Mouse (Mus musculus) limb, embryonic 13.5 days (tissue): ENCODE data around the gene Agt. TPM values are rescaled to one million over a fixed set of nuclear protein-coding genes. Genes with fewer than 3 reads are reported as not detected.

ENCODE experiments used
- ATAC-seq: fragments of 200-750 bp; cut with Nextera tagmentation; 2 replicates; pipeline ENCODE4 v1.8.0; 2017; ENCODE audit warnings: low read depth, moderate number of reproducible peaks, moderate TSS enrichment; ENCODE audit not compliant: low FRiP score
- H3K27ac ChIP-seq: fragments of 300-500 bp; sonication (generic); 2 replicates; pipeline ENCODE4 v1.5.1; 2015; ENCODE audit warnings: inconsistent platforms, mild to moderate bottlenecking, moderate library complexity
- H3K27me3 ChIP-seq: fragments of 300-500 bp; sonication (generic); 2 replicates; pipeline ENCODE4 v1.6.1; 2015; ENCODE audit warnings: mild to moderate bottlenecking, inconsistent platforms
- H3K36me3 ChIP-seq: fragments of 300-500 bp; sonication (generic); 2 replicates; pipeline ENCODE4 v1.6.1; 2015; ENCODE audit warnings: inconsistent platforms, mild to moderate bottlenecking, moderate library complexity
- H3K4me1 ChIP-seq: fragments of 300-500 bp; sonication (generic); 2 replicates; pipeline ENCODE4 v1.6.1; 2015; ENCODE audit warnings: inconsistent platforms
- H3K4me2 ChIP-seq: fragments of 300-500 bp; sonication (generic); replicated peaks from 2 replicates; pipeline ENCODE4 v1.6.1; 2015; ENCODE audit warnings: inconsistent platforms, mild to moderate bottlenecking, moderate library complexity
- H3K4me3 ChIP-seq: fragments of 300-500 bp; sonication (generic); 2 replicates; pipeline ENCODE4 v1.5.1; 2015; ENCODE audit warnings: moderate library complexity, mild to moderate bottlenecking, inconsistent platforms
- H3K9ac ChIP-seq: fragments of 300-500 bp; sonication (generic); 2 replicates; pipeline ENCODE4 v1.6.1; 2015; ENCODE audit warnings: mild to moderate bottlenecking, inconsistent platforms
- H3K9me3 ChIP-seq: fragments of 300-500 bp; sonication (generic); 2 replicates; pipeline ENCODE4 v1.6.1; 2016; ENCODE audit warnings: inconsistent platforms
- WGBS: fragments of 180-500 bp; shearing (Covaris S2); methylation state at CpG from one replicate; pipeline ENCODE4 v1.1.7; 2015; 5-methylcytosine and 5-hydroxymethylcytosine counted together
- polyA plus RNA-seq: library from polyadenylated mRNA; unstranded; fragments of >200 nt; fragmentation: Nextera tagmentation; extraction: Ambion mirVana; gene quantifications from 2 replicates; pipeline ENCODE4 v1.2.1, GENCODE M21; 2015

The Agt gene
- polyA plus RNA-seq, 1 experiment from 2014 or later = 0.48 TPM

DNA sequence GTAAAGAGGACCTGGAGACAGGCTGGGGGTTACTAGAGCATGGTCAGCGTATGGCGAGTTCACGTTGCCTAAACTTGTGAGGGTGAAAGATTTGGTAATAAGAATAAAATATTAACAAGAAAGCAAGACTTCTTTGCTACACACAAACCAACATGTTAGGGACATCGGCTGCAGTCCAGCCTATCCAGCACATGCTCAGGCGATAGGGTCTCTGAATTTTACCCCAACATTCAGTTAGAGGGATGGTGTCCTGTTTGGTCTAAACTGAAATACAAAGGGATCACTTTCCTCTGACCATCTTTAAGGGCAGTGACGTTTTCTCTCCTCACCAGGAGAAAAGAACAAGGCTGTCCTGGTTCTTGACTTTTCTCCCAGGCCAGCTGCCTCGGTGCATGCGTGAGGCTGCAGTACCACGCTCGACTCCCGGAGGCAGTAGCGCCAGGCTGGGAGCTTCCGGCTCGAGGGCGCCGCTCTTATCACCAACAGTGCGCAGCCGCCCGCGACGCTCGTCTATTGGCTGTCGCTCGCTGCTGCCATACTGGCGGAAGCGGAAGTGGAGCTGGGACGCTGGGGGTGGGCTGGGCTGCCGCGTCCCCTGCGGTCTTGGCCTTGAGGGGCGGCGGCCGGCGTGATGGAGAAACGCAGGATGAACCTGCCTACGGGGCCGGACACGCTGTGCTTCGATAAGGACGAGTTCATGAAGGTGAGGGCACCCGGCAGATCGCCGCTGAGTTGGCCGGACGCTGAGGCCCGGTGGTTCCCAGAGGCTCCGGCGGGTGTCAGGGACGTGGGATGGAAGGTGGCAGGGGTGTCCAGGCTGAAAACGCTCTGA lies 49.0 kb downstream of the Agt start, which contains the start of gene Cog2:
Gene Cog2, plus strand, starts transcription at position 519 of the 832 bp plus-strand sequence.
- ATAC-seq = peak; percentile 99
- H3K36me3 ChIP-seq = peaks cover 16% of the 10 kb centered on the region
- H3K27ac ChIP-seq = no peak within 1 kb of the TSS
- H3K9me3 ChIP-seq = no peaks in the 10 kb centered on the region
- WGBS = 10% methylated on average over 50 of the region's 50 CpGs
- peak within 1 kb of the TSS; percentile 80 for H3K4me2 ChIP-seq
- no peaks in the 10 kb centered on the region for H3K27me3 ChIP-seq
- H3K9ac ChIP-seq = peak within 1 kb of the TSS; percentile 88
- peak within 1 kb of the TSS; percentile 93 for H3K4me3 ChIP-seq
- peaks cover 11% of the 10 kb centered on the region for H3K4me1 ChIP-seq

- Histone ChIP-seq H3K4me1 (peaks cover 10% of the 10 kb centered on the region), H3K27ac (no peak overlapping the region), H3K36me3 (no peaks in the 10 kb centered on the region), H3K4me3 (no peak overlapping the region), H3K4me2 (no peak overlapping the region), H3K27me3 (no peaks in the 10 kb centered on the region), H3K9me3 (no peaks in the 10 kb centered on the region), H3K9ac (no peak overlapping the region)
- no peak for ATAC-seq
- 68% methylated on average over 6 of the region's 6 CpGs for WGBS
Observed at GRCm38 (mm10) chr8:124517142-124517541, 52.4 kb downstream of the Agt start.

GRCm38 (mm10) chr8:124516525-124516924 lies 53.0 kb downstream of the Agt start:
- no peak overlapping the region for H3K9ac ChIP-seq
- H3K27ac ChIP-seq = no peak overlapping the region
- ATAC-seq = no peak
- no peaks in the 10 kb centered on the region for H3K9me3 ChIP-seq
- H3K4me3 ChIP-seq = no peak overlapping the region
- no peaks in the 10 kb centered on the region for H3K36me3 ChIP-seq
- peaks cover 4% of the 10 kb centered on the region for H3K4me1 ChIP-seq
- H3K27me3 ChIP-seq = no peaks in the 10 kb centered on the region
- no peak overlapping the region for H3K4me2 ChIP-seq
- 79% methylated on average over 6 of the region's 6 CpGs for WGBS

- H3K4me1 ChIP-seq = no peaks in the 10 kb centered on the region
- no peak overlapping the region for H3K4me2 ChIP-seq
- no peaks in the 10 kb centered on the region for H3K27me3 ChIP-seq
- H3K27ac ChIP-seq = no peak overlapping the region
- no peaks in the 10 kb centered on the region for H3K9me3 ChIP-seq
- ATAC-seq = no peak
- no peak overlapping the region for H3K4me3 ChIP-seq
- H3K36me3 ChIP-seq = no peaks in the 10 kb centered on the region
- 64% methylated on average over 3 of the region's 3 CpGs for WGBS
- no peak overlapping the region for H3K9ac ChIP-seq
Observed at GRCm38 (mm10) chr8:124516039-124516438, 53.5 kb downstream of the Agt start.

GRCm38 (mm10) chr8:124509156-124509555 lies 60.4 kb downstream of the Agt start:
- no peaks in the 10 kb centered on the region for H3K27me3 ChIP-seq
- H3K36me3 ChIP-seq = no peaks in the 10 kb centered on the region
- no peak overlapping the region for H3K27ac ChIP-seq
- no peak overlapping the region for H3K4me2 ChIP-seq
- no peak overlapping the region for H3K9ac ChIP-seq
- H3K4me3 ChIP-seq = no peak overlapping the region
- no peak for ATAC-seq
- 67% methylated on average over 3 of the region's 3 CpGs for WGBS
- no peaks in the 10 kb centered on the region for H3K9me3 ChIP-seq
- no peaks in the 10 kb centered on the region for H3K4me1 ChIP-seq

DNA sequence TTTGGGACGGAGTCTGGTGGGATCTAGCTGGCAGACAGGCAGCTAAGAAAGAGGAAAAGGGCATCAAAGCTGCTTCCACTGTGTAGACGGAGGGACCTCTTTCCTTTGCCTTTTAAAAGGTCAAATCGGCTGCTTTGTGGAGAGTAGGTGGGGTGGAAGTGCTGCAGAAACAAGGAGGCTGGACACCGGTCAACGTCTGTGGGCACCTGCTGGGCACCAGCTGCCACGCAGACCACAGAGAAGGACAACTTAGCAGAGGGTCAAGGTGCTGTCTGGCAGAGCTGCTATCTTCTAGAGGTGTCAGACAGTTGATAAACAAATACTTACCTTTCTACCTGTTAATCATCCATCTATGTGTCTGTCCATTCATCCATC lies 61.2 kb downstream of the Agt start:
- H3K4me2 ChIP-seq = no peak overlapping the region
- no peak overlapping the region for H3K27ac ChIP-seq
- H3K9ac ChIP-seq = no peak overlapping the region
- H3K27me3 ChIP-seq = no peaks in the 10 kb centered on the region
- H3K36me3 ChIP-seq = no peaks in the 10 kb centered on the region
- ATAC-seq = no peak
- 0 out of 2 replicates have a peak, but pooled peaks cover 6% of the 10 kb centered on the region for H3K9me3 ChIP-seq
- no peak overlapping the region for H3K4me3 ChIP-seq
- WGBS = 74% methylated on average over 6 of the region's 6 CpGs
- no peaks in the 10 kb centered on the region for H3K4me1 ChIP-seq

- Histone ChIP-seq H3K9ac (no peak overlapping the region), H3K4me2 (no peak overlapping the region), H3K27me3 (no peaks in the 10 kb centered on the region), H3K4me3 (no peak overlapping the region), H3K9me3 (0 out of 2 replicates have a peak, but pooled peaks cover 6% of the 10 kb centered on the region), H3K36me3 (no peaks in the 10 kb centered on the region), H3K4me1 (no peaks in the 10 kb centered on the region), H3K27ac (no peak overlapping the region)
- WGBS = 75% methylated on average over 8 of the region's 8 CpGs
- ATAC-seq = no peak
Observed at GRCm38 (mm10) chr8:124507572-124508320, 61.8 kb downstream of the Agt start.

Other genes starting within 250 kb of the Agt start
- gene Pgbd5, start 130.0 kb downstream of the Agt start, polyA plus RNA-seq = 2.4 and 3.0 TPM in 2 replicates
- 42.9 and 44.2 TPM in 2 replicates for gene Cog2, start 48.9 kb downstream of the Agt start, polyA plus RNA-seq
- gene Capn9, start 6.4 kb upstream of the Agt start, polyA plus RNA-seq = 0.15 TPM in 1 of 2 replicates, not detected in the other
- 26.7 and 30.2 TPM in 2 replicates for gene 2310022B05Rik, start 93.7 kb upstream of the Agt start, polyA plus RNA-seq
- 40.3 and 44.3 TPM in 2 replicates for gene Ttc13, start 152.3 kb upstream of the Agt start, polyA plus RNA-seq
- 26.0 and 26.6 TPM in 2 replicates for gene Arv1, start 152.4 kb upstream of the Agt start, polyA plus RNA-seq
- gene Fam89a, start 182.1 kb upstream of the Agt start, polyA plus RNA-seq = 3.2 and 3.7 TPM in 2 replicates
- gene Trim67, start 223.4 kb upstream of the Agt start, polyA plus RNA-seq = 0.03 and 0.06 TPM in 2 replicates